Mouse (Mus musculus) C2C12 (cell line): ENCODE data around the gene Map3k12. TPM values are rescaled to one million over a fixed set of nuclear protein-coding genes. Genes with fewer than 3 reads are reported as not detected.

ENCODE experiments used
- H3K27me3 ChIP-seq: one replicate; pipeline ENCODE4 v1.6.1; 2011; ENCODE audit not compliant: control insufficient read depth, insufficient read depth, insufficient read length
- H3K36me3 ChIP-seq: one replicate; pipeline ENCODE4 v1.6.1; 2011; ENCODE audit not compliant: control insufficient read depth, insufficient read depth
- H3K4me3 ChIP-seq: one replicate; pipeline ENCODE4 v1.5.1; 2011; ENCODE audit warnings: mild to moderate bottlenecking, control low read depth; ENCODE audit not compliant: poor library complexity, insufficient read depth, severe bottlenecking
- H3K79me2 ChIP-seq: one replicate; pipeline ENCODE4 v1.6.1; 2011; ENCODE audit not compliant: control insufficient read depth, insufficient read depth
- H3K79me3 ChIP-seq: one replicate; pipeline ENCODE4 v1.6.1; 2011; ENCODE audit warnings: low read depth, control low read depth
- H3ac ChIP-seq: one replicate; pipeline ENCODE3; 2011; ENCODE audit warnings: low read depth; ENCODE audit not compliant: control insufficient read depth, insufficient read length
- CEBPB ChIP-seq: IDR thresholded peaks from one replicate; pipeline ENCODE4 v1.6.1; 2011; ENCODE audit warnings: low read depth, mild to moderate bottlenecking, control low read depth, moderate library complexity
- CTCF ChIP-seq: IDR thresholded peaks from one replicate; pipeline ENCODE4 v1.5.1; 2011; ENCODE audit not compliant: control insufficient read depth, insufficient read depth, insufficient read length
- FOSL1 ChIP-seq: IDR thresholded peaks from one replicate; pipeline ENCODE4 v1.8.0; 2011; ENCODE audit warnings: mild to moderate bottlenecking, low read length; ENCODE audit not compliant: poor library complexity, insufficient read depth, severe bottlenecking
- MAX ChIP-seq: IDR thresholded peaks from one replicate; pipeline ENCODE4 v1.6.1; 2011; ENCODE audit warnings: mild to moderate bottlenecking, control low read depth
- MYOD1 ChIP-seq: IDR thresholded peaks from one replicate; pipeline ENCODE4 v1.6.1; 2011; ENCODE audit warnings: low read depth; ENCODE audit not compliant: control insufficient read depth, insufficient read length
- MYOG ChIP-seq: IDR thresholded peaks from one replicate; pipeline ENCODE4 v1.6.1; 2011; ENCODE audit not compliant: control insufficient read depth, insufficient read length; ENCODE audit errors: extremely low read depth
- USF1 ChIP-seq: IDR thresholded peaks from one replicate; pipeline ENCODE4 v1.6.1; 2011; ENCODE audit warnings: low read depth, mild to moderate bottlenecking, control low read depth, moderate library complexity
- polyA plus RNA-seq: library from polyadenylated mRNA; unstranded; fragments of >200 nt; fragmentation: generic; extraction: Trizol; gene quantifications from one replicate; pipeline ENCODE4 v1.2.1, GENCODE M21; 2012; ENCODE audit warnings: missing spikeins

Map3k12 gene
- polyA plus RNA-seq, 1 experiment = 11.2 TPM

GRCm38 (mm10) chr15:102552599-102552998, 35.7 kb upstream of the Map3k12 start:
- no peak for TF ChIP-seq MYOD1
- Histone ChIP-seq H3K36me3 (peaks cover 78% of the 10 kb centered on the region), H3K79me2 (no peaks in the 10 kb centered on the region), H3K4me3 (no peak overlapping the region), H3K27me3 (no peaks in the 10 kb centered on the region), H3ac (no peak overlapping the region), H3K79me3 (no peaks in the 10 kb centered on the region)

DNA sequence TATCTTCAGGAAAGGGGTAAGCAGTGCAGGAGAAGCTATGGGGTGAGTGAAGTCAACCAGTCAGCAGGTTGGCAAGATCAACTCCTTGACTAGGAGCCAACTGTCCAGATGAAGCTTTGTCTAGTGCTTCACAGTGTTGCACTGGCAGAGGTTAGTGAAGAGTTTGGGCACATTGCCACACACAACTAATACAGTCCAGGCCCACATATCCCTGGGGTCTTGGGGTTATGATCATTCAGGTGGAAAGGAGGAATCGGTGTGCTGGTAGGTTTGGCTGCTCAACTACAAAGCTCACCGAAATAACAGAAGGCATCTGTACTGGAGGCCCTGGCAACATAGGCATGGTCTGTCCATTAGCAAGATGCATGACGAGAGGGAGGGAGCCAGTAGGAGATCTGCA, 30.6 kb upstream of the Map3k12 start:
- no peaks in the 10 kb centered on the region for H3K27me3 ChIP-seq
- no peaks in the 10 kb centered on the region for H3K79me2 ChIP-seq
- peaks cover 76% of the 10 kb centered on the region for H3K36me3 ChIP-seq
- H3K4me3 ChIP-seq = no peak overlapping the region
- TF ChIP-seq USF1 (no peak), FOSL1 (no peak), MAX (no peak), MYOD1 (no peak), MYOG (no peak), CTCF (no peak), CEBPB (no peak)
- no peaks in the 10 kb centered on the region for H3K79me3 ChIP-seq
- H3ac ChIP-seq = no peak overlapping the region

- no peaks in the 10 kb centered on the region for H3K79me2 ChIP-seq
- TF ChIP-seq MAX (no peak), MYOD1 (no peak), CTCF (no peak), CEBPB (no peak), MYOG (no peak), FOSL1 (no peak), USF1 (no peak)
These were observed 30.0 kb upstream of the Map3k12 start for GRCm38 (mm10) chr15:102546677-102547427.

DNA sequence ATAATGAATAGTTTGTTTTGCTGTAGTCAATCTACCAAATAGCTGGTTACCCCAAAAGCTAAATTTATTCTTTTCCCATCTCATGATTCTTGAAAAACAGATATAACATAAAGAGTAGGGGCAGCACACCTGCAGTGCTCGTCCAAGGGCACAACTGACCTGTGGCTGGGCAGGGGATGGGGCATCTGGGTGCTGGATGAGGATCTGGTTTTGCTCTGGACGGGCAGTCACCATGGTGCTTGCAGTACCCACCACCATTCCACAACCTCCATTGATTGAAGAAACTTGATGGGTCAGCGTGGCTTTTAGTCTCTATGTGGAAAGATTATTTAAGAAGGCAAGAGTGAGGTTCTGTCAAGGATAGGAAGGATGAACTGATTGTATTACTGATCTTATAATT, 29.4 kb upstream of the Map3k12 start:
- Histone ChIP-seq H3K27me3 (no peaks in the 10 kb centered on the region), H3K79me3 (no peaks in the 10 kb centered on the region), H3K36me3 (peaks cover 76% of the 10 kb centered on the region), H3K4me3 (no peak overlapping the region), H3K79me2 (no peaks in the 10 kb centered on the region), H3ac (no peak overlapping the region)
- TF ChIP-seq CEBPB (no peak), MYOD1 (no peak), CTCF (no peak), MAX (no peak), MYOG (no peak), FOSL1 (no peak), USF1 (no peak)

More at GRCm38 (mm10) chr15:102546677-102547427, 30.0 kb upstream of the Map3k12 start:
- H3ac ChIP-seq = no peak overlapping the region
- peaks cover 76% of the 10 kb centered on the region for H3K36me3 ChIP-seq
- no peaks in the 10 kb centered on the region for H3K79me3 ChIP-seq
- H3K27me3 ChIP-seq = no peaks in the 10 kb centered on the region
- no peak overlapping the region for H3K4me3 ChIP-seq

- Histone ChIP-seq H3K79me3 (no peaks in the 10 kb centered on the region), H3K79me2 (no peaks in the 10 kb centered on the region), H3K4me3 (no peak overlapping the region), H3K36me3 (peaks cover 85% of the 10 kb centered on the region), H3K27me3 (no peaks in the 10 kb centered on the region), H3ac (no peak overlapping the region)
- no peak for TF ChIP-seq MYOD1
- TF ChIP-seq CTCF = no peak
- no peak for TF ChIP-seq CEBPB
- no peak for TF ChIP-seq MAX
- no peak for TF ChIP-seq MYOG
- TF ChIP-seq USF1 = no peak
- TF ChIP-seq FOSL1 = no peak
These were observed 27.9 kb upstream of the Map3k12 start for GRCm38 (mm10) chr15:102544801-102545200.

DNA sequence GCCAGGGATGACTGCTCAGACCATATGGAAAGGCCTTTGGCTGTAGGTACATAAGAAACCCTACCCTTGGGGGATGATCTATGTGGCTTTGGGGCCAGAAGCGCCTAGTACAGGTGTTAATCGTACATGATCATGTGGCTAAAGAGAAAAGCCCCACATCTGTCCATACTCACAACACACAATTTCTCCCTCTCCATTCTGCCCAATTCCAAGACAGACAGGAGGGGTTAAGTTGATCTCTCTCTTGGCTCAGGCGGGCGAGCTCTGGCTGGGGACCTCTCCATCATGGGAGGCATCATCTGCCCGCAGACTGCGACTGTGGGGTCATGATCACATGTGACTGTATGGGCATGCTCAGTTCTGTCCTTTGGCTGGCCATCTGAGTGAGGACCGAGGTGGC, 17.1 kb upstream of the Map3k12 start:
- Histone ChIP-seq H3ac (no peak overlapping the region), H3K79me3 (no peaks in the 10 kb centered on the region), H3K79me2 (no peaks in the 10 kb centered on the region), H3K27me3 (no peaks in the 10 kb centered on the region), H3K4me3 (no peak overlapping the region), H3K36me3 (peaks cover 98% of the 10 kb centered on the region)
- no peak for TF ChIP-seq MYOD1
- no peak for TF ChIP-seq MYOG
- TF ChIP-seq CEBPB = no peak
- no peak for TF ChIP-seq USF1
- TF ChIP-seq CTCF = no peak
- TF ChIP-seq MAX = no peak
- no peak for TF ChIP-seq FOSL1
